Mouse (Mus musculus) T-helper 17 cell (primary cell): Measurements from ENCODE around the gene Ppfibp1.

Experiments used
- in situ Hi-C, 2 experiments: fragments of 300-600 bp; cut with MboI, MseI; formaldehyde crosslinking; loops; 1 replicate in 1 of 2; 2 replicates in 1 of 2; pipeline ENCODE4 v1.15.1; 2025; ENCODE audit warnings: high pct_unique_total_duplicates in 2 of 2

Ppfibp1 gene

GRCm38 (mm10) chr6:147028396-147028795 is 140.1 kb downstream of the Ppfibp1 start:
- in situ Hi-C loops = no loop called here

DNA sequence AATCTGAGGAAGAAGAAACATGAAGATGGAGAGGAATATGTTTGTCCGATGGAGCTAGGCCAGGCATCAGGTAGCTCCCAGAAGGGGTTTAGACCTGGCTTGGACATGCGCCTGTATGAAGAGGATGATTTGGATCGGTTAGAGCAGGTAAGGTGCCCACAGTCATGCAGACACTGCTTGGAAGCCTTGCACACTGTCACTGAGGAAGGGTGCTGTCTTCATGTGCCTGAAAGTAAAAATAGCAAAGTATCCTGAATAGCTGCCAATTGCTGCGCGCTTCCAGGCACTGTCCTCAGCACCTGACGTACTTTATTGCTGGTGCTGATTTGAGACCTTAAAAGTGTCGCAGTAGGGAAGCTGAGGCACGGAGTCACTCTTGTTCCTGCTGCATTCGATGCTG is 141.3 kb downstream of the Ppfibp1 start:
- in situ Hi-C loops = no loop called here

DNA sequence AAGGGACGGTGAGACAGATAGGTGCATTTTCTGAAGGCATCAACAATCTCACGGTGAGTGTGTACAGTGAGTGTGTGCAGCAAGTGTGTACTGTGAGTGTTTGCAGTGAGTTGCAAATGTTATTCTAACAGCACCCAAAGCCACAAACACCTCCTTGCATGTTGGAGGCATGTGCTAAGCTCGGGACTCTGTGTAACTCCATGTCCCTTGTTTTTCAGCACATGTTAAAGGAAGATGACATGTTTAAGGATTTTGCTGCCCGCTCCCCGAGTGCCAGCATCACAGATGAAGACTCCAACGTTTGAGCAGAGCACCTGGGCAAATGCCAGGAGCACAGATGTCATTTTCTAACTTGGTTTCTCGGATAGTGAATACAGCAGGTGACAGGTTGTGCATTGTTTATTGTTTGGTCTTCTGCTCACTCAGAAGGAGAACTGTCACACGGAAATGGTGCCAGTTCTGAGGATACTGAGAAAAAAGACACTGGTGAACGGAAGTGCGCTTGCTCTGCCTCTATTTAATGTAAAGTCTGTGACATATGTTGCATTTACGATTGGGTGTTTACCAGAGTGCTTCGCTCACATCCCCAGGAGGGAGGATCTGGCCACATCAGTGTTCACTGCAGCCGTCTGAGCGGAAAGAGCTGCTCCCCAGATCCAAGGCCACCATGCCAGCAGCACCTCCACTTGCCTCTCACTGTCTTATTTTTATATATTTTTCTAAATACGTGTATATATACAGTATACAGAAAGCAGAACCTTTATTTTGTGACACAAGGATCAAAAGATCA is 142.0 kb downstream of the Ppfibp1 start:
- in situ Hi-C loops = no loop called here

GRCm38 (mm10) chr6:147032303-147032925 is 144.1 kb downstream of the Ppfibp1 start, which contains the start of gene Rep15:
Rep15 (plus strand) TSS chr6:147032584.
- in situ Hi-C loops = no loop called here

DNA sequence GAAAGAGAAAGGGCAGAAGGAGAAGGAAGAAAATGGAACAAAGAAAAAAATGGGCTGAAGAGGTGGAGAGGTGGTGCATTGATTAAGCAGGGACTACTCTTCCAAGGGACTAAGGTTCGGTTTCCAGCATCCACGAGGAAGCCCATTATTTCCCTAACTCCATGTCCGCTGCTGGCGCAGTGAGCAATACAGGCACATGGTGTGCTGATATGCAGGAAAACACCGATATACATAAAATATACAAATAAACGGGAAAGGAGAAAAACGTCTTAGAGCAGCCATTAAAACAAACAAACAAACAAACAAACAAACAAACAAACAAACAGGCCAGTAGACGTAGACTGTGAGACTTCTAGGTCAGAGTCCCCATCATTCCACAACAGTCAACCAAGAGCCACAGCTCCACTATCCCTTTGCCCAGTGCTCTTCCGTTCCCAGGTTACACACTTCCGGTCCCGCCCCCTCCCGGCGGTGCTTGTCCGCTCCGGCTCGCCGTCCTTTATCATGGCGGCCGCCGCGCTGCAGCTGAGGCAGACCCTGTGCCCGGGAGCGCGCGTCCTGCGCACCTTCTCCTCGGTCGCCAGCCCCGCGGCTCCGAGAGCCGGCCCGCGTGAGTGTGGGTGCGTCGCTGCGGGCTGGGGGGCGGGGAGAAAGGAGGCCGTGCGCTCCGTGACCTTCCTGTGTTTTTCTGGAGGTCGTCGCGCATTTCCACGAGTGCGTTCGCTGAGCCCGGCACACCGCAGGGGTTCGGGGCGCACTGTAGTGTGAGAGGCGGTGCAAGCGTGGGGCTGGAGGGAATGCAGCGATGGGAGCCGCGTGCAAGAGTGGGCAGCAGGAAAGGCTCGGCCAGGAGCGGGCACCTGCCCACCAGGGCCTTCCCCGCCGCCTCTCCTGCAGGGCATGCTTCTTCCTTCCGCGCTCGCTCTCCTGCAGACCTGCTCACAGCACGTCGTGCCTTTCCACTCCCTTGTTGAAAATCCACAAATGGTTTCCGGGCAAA is 154.3 kb downstream of the Ppfibp1 start, which contains the start of gene Mrps35:
TSS of gene Mrps35 (plus strand) at position 474 of the 1,000 bp plus-strand sequence.
- in situ Hi-C loops = loop anchor here in 1 of 2 experiments (5.0 kb wide), 1 partner anchor 75 kb away; no protein-coding TSS in a partner anchor

GRCm38 (mm10) chr6:147043633-147044032 is 155.3 kb downstream of the Ppfibp1 start:
- in situ Hi-C loops = loop anchor here in 1 of 2 experiments (5.0 kb wide), 1 partner anchor 74 kb away; no protein-coding TSS in a partner anchor

GRCm38 (mm10) chr6:147049239-147049805 is 161.0 kb downstream of the Ppfibp1 start:
- in situ Hi-C loops = no loop called here

DNA sequence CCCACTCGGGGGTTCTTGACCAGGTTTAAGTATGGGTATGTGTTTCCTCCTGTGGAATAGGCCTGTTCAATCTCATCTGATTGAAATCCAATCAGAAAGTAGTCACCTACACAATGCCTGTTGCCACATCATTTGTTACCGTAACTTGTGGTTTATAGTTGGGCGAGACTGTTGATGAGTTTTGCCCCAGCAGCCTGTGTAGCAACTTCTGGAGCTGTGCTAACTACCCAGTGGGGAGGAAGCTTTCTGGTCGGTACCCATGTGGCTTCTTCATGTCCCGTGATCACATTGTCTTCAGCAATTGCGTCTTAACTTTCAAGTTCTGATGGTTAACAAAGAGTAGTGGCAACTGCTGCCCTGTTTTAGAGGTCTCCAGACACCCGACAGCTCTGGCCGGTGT is 163.4 kb downstream of the Ppfibp1 start:
- in situ Hi-C loops = loop anchor here in 1 of 2 experiments (25.0 kb wide), 1 partner anchor 1289 kb away; no protein-coding TSS in a partner anchor

DNA sequence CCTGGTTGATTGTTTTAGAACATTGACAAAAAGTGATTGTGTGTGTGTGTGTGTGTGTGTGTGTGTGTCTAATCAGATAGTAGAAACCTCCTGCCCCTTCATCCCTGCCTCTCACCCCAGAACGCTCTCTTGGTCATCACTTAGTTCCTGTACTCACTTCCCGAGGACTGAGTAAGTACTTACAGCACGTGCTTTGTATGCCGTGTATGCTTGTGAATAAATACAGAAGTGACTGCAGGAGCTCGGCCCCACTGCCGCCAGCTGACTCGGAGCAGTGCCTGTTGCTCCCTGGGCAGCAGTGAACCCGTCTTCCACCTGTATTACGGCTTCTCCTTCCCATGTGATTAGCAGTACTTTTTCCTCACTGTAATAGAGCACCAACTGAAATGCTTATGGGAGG is 164.2 kb downstream of the Ppfibp1 start:
- in situ Hi-C loops = loop anchor here in 1 of 2 experiments (25.0 kb wide), 1 partner anchor 1290 kb away; no protein-coding TSS in a partner anchor

DNA sequence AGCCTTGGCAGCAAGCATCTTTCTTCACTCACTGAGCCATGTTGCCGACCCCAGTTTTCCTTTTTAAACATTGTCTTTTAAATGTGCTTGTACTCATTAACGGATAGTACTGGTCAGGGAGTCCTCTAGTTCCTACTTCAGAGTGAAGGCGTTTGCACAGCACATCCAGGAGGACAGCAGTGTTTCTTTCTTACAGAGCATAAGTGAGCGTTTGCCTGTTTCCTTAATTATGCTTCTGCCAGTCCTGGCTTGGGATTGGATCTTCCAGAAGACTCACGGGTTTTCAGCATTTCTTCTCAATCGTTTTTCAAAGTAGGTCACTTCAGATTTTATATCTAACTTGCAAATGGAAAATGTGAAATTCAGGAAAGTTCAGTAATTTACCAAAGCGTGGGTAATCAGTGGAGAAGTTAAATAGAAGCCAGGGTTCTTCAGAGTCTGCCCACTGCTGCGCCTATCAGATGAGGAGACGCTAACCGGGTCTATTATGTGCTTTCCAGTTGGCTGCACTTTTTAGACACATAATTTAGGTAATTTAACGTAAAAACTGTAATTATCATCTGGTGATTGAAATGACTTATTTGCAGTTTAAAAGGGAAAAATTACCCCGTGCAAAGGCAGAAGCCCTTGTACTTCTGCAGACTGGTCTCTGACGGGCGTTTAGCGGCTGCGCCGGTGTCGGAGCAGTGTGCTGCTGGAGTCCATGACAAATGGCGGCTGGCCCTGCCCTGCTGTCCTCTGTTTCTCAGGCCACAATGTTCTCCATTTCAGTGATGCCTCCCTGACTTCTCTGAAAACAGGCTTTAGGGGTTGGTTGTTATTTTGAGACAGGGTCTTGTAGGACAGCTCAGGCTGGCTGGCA is 165.7 kb downstream of the Ppfibp1 start:
- in situ Hi-C loops = loop anchor here in 1 of 2 experiments (25.0 kb wide), 1 partner anchor 1292 kb away; no protein-coding TSS in a partner anchor

DNA sequence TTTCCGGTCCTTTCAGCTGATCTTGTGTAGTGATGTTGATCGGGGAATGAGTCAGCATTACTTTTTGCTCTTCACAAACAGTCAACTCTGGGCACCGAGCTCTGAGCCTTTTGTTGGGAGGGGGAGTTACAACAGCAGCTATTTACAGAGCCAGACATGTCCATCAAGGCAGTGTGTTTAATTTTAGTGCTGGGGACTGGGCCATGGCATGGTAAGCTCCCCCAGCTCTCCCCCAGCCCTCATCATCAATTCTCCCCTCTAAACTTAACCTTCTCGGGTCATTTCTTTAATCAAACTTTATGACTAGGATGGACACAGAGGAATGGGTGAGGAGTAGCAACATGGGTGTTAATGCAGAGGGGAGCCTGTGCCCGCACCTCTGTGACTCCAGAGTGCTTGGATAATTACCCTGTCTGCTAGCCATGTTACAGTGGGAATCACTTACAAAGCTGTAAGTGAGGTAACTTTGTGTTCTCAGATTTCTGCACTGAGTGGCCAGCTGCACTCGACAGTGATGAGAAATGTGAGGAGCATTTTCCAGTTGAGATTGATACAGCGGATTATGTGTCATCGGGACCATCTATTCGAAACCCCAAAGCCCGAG is 167.2 kb downstream of the Ppfibp1 start:
- in situ Hi-C loops = loop anchor here in 1 of 2 experiments (25.0 kb wide), 1 partner anchor 1293 kb away; no protein-coding TSS in a partner anchor

DNA sequence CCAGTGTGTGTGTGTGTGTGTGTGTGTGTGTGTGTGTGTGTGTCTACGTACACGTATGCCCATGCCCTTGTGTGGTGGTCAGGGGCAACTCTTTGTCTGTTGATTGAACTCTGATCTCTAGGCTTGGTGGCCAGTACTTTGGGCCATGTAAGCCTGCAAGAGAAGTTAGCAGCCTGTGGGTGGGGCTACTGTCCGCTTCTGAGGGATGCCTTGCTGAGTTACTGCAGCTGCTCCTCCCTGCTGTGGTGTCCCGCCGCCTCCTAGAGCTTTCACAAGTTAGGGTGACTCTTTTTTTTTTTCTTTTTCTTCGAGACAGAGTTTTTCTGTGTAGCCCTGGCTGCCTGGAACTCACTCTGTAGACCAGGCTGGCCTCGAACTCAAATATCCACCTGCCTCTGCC is 171.0 kb downstream of the Ppfibp1 start:
- in situ Hi-C loops = loop anchor here in 1 of 2 experiments (25.0 kb wide), 1 partner anchor 1297 kb away; no protein-coding TSS in a partner anchor

- in situ Hi-C loops = loop anchor here in 1 of 2 experiments (10.0 to 25.0 kb wide), 2 partner anchors 863 to 1299 kb away; no protein-coding TSS in a partner anchor
Observed at GRCm38 (mm10) chr6:147061630-147062029, 173.3 kb downstream of the Ppfibp1 start.

DNA sequence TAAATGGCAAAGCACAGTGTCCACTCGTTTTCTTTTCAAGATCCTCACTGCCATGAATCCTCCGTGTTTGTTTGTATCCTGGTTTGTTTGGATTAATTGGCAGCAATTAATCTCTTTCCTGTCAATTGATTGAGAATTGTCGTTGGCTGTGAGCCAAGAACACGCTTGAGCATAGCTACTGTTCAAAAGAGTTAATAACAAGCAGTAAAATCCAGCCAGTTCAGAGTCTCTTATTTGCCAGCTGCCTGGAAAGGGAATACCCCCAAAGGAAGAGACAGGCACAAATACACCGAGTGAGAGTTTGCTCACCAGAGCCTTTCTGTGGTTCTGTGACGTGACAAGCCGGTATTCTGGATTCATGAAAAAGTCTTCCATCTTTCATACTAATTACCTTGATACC is 173.7 kb downstream of the Ppfibp1 start:
- in situ Hi-C loops = loop anchor here in 1 of 2 experiments (10.0 to 25.0 kb wide), 2 partner anchors 863 to 1300 kb away; no protein-coding TSS in a partner anchor

GRCm38 (mm10) chr6:147062694-147063093 is 174.4 kb downstream of the Ppfibp1 start:
- in situ Hi-C loops = loop anchor here in 1 of 2 experiments (10.0 to 25.0 kb wide), 2 partner anchors 862 to 1300 kb away; no protein-coding TSS in a partner anchor

DNA sequence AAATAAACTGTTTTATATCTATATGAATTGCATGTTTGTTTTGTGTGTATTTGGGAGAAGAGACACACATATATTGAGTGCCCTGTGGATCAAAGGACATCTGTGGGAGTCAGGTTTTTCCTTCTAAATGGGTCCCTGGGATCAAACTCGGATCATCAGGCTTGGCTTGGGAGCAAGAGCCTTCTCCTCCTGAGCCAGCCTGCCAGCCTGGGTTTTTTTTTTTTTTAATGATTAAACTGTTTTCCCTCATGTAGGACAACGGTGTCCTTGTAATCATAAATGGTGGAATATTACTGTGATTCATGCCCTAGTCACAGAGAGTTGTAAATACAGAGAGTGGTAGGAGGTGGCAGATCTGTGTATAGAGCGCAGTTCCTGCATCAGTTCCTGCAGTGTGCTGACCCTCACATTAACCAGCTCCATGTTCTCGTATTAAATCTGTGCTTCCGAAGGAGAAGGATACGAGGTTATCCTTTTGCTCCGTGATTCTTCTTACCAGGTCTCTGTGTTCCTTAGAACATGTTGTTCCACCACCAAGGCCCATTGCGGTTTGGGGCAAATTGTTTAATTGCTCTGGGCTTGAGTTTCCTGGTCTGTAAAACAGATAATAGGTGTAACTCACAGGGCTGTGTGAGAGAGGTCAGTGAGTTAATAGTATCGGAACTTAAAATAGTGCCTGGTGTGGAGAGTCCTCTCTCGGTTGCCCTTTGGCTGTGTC is 176.1 kb downstream of the Ppfibp1 start:
- in situ Hi-C loops = loop anchor here in 1 of 2 experiments (10.0 to 25.0 kb wide), 2 partner anchors 860 to 1302 kb away; no protein-coding TSS in a partner anchor

GRCm38 (mm10) chr6:147064944-147065261 is 176.6 kb downstream of the Ppfibp1 start:
- in situ Hi-C loops = loop anchor here in 1 of 2 experiments (10.0 to 25.0 kb wide), 2 partner anchors 860 to 1303 kb away; no protein-coding TSS in a partner anchor

- in situ Hi-C loops = no loop called here
Observed at GRCm38 (mm10) chr6:147075808-147076387, 187.6 kb downstream of the Ppfibp1 start.
